Mouse (Mus musculus) testis, postnatal 14 days (tissue): ENCODE measurements around the gene Rbm38.
A peak's percentile ranks its signal among the peaks of the same experiment; 100 is the strongest.

Source experiments
- DNase-seq: peaks from one replicate; pipeline ENCODE4 v3.0.0; 2021; ENCODE audit warnings: low spot score

Gene Rbm38

DNA sequence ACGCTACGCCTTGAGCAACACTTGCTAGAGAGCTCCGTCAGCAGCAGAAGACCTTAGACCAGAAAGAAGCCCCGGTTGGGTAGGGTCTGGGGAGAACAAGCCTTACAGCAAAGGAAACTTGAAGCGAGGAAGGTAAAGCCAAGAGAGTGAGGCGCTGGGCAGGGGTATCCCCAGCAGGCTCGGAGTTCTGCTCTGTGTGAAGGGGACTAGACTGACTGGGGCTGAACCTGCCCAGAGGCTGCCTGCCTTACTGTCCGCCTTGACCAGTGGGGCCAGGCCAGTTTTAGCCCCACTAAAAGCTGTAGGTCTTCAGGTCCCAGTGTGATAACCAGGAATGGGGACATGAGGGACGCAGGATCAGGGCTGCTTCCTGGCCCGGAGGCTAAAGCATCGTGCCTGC is at the start of gene Rbm38:
TSS of gene Rbm38 (plus strand) at position 69 of the 400 bp plus-strand sequence.
- no peak for DNase-seq

DNA sequence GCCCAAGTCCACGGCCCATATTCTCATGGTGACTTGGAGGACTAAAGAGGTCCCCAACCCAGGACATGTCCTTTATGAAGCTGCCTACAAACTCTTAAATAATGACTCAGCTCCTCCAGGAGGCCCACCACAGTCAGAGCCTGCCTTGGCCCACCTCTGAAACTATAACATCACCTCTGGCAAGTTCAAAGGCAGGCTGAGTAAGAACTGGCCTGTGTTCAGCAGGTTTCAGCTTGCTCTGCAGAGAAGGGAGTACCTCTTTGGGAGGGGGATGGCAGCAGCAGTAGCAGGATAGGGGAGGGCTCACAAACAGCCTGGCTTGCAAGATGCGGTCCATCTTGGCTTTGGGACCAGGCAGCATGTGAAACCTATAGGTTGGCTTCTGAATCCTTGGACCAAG is 48.4 kb upstream of the Rbm38 start:
- DNase-seq = no peak

DNA sequence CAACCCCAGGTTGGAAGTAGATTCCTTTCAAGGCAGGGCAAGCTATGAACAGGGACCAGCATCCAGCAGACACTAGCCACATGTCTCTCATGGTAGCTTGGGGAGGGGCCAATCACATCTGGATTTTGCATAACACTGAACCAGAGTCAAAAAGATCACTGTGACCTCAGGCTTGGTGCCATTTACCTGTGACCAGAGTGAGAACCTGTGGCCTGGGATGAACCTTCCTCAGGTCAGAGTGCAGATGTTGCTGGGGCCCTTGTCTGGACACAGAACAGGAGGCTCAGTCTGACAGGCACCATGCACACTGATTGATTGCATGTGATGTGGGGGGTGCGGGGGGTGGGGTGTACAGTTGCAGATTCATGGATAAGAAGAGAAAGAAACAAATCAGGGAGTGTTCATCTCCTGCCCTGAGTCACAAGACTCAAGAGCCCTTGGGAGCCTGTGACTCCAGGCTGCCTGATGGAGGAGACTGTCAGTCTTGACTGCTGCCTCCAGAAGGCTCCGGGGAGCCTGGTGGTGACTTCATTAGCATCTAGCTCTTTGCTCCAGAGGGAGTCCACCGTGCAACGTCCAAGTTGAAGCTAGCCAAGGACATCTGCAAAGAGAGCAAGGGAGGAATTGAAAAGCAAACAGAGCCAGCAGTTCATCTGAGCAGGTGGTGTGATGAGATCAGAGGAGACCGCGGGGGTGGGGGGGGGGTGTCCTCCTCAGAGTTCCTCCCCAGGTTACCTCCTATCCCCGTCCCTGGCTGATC is 46.3 kb upstream of the Rbm38 start:
- DNase-seq = no peak

DNA sequence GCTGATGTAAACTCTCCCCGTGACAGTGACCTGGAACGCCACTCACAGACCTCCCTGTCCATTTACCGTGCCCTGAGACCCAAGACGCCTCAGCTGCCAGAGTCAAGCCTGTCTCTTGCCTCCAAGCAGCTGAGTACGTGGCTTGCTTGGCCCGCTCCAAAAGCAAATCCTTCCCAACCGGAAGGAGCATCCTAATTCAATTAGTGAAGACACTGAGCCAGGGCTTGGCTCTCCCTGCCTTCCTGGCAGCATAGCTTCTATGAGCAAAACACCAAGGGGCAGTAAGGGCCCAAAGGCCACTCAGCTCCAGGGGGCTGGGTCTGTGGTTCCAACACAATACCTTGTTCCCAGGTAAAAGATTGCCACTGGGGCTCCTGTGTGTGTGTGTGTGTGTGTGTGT is 45.6 kb upstream of the Rbm38 start:
- no peak for DNase-seq

DNA sequence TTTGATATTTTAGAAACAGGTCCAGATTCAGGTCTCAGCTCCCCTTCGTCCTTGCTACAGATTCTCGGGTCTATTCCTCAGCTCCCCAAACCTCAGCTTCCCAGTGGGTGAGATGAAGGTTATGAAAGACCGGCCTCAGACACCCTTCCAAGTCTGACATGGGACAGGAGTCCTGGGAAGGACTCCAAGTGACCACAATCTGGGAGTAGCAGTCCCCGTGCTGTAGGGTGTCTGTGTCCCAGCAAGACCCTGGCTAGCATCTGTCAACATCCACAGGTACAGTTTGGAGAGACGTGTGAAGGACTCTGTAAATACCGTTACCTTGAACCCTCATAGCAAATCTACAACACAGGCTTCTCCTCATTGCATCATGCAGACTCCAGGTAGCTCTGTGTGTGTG is 45.1 kb upstream of the Rbm38 start:
- DNase-seq = no peak

DNA sequence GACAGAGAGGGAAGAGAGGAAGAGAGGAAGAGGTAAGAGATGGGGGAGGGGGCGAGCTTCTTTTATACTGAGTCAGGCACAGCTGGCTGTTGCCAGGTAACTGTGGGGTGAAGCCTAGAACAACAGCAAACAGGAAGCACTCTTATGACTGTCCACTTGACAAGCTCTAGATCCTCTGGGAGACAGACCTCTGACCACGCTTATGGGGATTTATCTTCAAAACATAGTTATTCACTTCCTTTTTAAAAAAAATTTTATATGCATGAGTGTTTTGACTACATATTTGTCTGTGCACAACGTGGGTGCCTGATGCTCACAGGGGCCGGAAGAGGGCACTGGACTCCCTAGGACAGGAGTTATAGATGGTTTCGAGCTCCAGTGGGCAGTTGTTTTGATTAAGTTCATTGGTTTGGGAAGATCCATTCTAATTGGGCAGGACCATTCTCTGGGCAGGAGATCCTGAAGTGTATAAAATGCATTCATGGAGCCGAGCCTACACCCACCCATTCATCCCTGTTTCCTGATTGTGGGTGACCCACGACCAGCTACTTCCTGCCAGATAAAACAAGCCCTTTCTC is 43.5 kb upstream of the Rbm38 start:
- DNase-seq = no peak

DNA sequence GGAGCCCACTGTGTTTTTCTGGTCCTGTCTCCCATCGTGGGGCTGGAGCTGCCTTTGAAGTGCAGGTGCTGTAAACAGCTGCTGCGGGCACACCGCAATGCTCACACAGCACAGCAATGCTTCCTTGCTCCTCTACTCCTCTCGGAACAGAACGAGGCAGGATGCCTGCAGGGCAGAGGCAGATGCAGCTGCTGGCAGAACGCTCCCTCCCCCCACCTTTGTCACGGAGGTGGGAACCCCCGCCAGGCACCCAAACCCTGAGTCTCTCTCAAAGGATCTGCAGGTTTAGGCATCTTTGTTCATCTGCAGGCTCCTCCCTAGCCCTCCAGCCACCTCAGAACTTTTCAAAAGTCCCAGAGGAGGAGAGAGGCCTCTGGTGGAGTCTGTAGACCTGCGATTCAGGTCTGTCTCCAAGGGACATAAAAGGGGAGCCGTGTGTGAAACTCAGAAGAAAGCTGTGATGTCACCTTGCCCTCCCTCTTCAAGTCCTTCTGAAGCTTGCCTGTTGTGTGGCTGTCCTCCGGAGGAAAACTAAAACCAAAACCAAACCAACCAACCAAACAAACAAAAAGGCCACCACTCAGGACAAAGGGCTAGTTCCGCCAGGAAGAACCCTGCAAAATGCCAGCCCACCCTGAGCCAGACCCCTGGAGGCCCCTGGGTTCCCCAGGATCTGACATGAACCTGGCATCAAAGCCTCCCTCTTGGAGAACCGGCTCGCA is 42.7 kb upstream of the Rbm38 start, which contains the start of gene Spo11:
TSS of gene Spo11 (plus strand) at position 292 of the 722 bp plus-strand sequence.
- DNase-seq = peak; percentile 37

DNA sequence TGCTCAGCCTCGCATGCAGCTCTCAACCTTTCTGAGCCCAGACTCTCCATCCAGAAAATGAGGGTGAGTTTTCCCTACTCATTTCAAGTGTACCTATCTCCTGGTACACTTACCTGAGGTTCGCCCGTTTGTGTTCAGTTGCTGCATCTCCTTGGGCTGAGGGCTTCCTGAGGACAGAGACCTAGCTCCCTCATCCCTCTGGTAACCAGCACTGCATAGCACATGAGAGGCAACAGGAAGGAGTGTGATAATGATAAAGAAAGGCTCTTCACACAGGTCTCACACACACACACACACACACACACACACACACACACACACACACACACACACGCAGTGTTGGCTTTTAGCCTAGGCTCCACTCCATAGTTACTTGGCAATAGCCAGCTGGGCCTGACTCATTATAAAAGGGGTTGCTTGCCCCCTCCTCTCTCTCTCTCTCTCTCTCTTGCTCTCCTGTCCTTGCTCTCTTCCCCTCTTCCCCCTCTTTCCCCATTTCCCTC is 42.1 kb upstream of the Rbm38 start:
- DNase-seq = no peak

DNA sequence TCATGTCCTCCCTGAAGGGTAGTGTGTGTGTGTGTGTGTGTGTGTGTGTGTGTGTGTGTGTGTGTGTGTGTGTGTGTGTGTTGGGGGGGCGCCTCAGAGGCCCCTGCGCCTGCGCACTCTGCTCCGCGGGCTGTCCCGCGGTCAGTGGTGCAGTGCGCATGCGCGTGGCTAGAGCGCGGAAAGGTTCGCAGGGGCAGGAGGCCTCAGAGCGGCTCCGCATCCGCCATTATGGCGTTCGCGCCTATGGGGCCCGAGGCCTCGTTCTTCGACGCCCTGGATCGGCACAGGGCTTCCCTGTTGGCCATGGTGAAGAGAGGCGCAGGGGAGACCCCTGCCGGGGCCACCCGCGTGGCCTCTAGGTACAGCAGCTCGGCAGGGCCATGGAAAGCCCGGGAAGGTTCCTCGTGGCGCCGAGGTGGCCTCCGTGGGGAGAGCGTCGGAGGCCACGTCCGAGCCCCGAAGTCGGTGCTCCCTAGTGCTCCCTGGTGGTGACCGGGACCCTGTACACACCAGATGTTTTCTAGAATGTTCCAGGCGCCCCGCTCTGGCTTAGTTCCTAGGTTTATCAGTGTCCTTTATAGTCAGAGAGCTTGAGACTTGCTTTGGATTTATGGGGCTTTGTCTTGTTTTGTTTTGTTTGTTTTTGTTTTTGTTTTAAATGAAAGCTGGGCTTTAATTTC is 40.5 kb upstream of the Rbm38 start:
- peak; percentile 89 for DNase-seq

DNA sequence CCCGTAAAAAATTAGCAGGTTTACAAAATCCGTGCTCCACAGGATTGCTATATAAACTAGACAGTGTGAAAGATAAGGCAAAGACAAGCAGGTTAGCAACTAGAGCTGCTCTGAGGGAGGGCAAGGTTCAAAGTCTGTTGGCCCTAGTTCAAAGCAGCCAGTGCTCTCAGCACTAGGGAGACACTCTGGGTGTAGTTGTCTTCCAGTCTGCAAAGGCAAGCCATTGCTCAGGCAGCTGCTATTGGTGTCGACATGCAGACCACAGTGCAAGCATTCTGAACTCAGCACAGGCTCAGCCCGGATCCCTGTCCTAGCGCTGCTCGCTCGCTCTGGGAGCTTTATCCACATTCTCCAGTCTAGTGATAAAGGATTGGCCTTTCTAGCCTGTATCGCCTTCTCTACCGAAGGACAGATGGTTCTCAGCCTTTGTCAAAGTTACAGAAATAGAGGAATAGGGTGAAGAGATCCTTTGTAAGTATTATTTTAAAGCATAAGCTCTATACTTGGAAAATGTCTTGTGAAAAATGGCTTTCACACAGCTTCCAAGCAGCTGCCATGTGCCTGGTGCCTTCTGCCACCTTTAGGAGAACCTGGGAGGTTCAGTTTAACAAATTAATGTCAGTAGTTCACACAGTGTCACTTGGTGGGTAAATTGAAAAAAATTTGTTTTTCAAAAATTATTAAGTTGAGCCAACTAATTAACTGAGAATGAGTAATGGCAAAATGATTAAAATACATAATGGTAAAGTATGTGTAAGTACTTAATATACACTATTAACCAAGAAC is 37.3 kb upstream of the Rbm38 start:
- DNase-seq = no peak

DNA sequence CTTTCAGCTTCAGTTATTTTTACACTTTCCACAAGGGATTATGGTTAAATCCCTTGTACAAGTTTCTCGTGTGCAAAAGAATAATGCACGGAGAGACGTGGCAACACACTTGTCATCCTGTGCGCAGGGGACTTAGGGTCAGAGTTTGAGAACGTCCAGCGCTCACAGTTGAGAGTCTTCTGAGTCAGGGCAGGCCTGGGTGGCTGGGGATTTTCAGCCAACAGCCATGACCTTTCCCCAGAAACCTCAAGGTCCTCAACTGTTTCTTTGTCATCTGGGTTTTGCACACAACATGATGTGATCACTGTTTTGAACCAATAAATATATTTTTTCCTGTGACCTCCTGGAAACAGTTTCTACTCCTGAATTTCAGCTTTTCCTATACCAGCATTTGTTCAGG is 30.1 kb upstream of the Rbm38 start:
- no peak for DNase-seq

DNA sequence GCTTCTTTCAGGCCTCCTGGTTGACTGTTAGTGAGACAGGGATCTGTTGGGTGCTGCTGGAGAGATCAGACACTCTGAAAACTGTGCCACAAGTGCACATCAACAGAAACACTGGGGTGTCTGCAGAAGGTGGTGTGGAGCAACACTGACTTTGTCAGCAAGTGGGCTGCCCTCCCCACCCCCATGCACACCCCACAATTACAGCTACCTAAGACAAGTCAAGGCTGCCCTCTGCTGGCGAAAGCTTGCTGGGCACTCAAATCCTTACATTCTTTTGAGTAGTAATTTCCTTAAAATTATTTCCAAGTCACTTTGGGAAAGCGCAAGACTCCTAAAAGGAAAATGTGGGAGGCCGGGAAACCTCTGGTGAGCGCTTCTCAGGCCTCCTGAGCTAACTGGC is 24.1 kb upstream of the Rbm38 start:
- DNase-seq = no peak

DNA sequence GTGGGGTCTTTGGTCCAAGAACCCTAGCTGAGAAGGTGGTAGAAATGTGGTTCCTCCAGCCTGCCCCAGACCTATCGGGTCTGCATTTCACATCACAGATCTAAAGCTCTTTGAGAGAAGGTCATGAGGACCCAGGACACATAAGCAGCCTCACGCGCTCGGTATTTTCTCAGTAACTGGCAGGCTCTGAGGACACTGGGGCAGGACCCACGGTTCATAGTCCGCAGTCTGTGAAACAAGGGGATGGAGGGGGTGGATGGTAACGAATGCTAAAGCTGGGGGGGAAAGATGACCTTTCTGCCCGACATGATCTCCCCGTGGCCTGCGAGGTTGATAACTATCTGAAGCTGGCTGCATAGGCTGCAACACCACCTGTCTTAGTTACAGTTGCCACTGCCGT is 22.6 kb upstream of the Rbm38 start:
- DNase-seq = no peak

DNA sequence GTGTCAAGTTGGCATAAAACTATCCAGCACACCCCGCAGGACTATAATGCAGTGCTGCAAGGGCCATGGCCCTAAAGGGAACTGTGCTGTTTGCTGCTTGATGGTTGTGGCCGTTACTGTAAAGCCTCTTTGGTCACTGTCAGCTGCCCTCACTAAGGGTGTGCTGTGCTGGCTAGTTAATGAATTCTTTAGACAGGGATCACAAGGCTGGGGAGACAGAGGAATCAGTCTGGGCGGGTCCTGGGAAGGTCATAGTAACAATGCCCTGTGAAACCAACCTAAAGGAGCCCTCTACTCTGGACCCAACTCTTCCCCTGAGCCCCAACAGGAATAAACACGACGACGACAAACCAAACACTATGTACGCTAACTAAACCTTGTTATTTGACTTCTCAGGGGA is 21.8 kb upstream of the Rbm38 start:
- no peak for DNase-seq

DNA sequence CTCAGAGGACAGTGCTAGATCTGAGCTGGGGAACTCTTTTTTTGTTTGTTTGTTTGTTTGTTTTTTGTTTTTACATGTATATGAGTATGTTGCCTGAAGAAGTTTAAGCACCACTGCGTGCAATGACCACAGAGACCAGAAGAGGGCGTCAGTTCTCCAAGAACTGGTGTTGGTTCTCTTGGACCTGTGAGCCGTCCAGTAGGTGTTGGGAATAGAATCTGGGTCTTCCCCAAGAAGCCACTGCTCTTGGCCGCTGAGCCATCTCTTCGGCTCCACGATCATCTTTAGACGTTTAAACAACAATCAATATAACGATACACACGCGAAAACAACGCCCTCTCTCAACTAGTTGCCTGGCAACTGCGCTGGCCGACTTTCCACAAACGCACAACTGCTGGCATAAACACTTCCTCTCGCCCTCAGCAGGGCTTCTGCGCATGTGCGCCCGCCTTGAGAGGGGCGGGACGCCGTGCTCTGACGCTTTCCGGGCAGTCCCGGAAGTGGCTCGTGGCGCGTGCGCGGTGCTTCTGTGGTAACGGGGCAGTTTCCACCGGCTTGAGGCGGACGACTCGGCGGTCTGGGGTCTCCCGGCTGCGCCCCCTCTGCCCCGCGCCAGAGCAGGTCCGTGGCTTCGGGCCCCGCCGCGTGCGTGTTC is 20.5 kb upstream of the Rbm38 start, which contains the start of gene Rae1:
TSS of gene Rae1 (plus strand) at position 488 of the 655 bp plus-strand sequence.
- DNase-seq = peak; percentile 99

DNA sequence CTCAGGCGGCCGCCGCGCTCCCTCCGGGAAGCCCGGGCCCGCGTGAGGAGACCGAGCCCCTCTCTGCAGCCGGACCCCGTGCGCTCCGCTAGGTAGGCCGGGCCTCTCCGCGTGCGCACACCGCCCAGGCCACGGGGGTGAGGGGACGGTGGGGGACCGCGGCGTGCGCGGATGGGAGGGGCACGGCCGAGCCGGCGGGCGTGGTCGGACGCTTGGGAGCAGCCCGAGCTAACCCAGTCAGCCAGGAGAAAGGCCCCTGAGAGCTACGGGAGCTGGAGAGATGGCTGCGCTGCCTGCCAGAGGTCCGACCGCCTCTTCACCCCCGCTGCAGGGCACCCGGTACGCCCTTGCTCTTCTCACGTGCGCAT is 20.0 kb upstream of the Rbm38 start:
- DNase-seq = no peak

DNA sequence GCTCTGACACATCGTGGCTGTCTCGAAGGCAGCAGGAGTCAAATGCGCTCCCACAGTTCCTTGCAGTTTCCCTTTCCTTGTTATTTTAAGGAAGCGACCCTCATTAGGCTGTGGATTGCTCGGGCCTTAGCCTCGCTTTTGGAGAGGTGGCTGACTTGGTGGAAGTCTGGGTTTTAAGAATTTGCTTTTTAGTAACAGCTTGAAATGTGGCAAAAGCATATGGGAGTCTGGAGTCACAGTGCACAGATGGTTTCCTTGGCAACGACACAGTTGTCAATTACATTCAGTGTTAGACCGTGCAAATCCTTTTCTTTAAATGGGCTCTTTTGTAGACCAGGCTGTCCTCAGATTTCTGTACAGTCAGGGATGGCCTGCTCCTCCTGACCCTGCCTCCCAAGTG is 19.4 kb upstream of the Rbm38 start:
- no peak for DNase-seq

DNA sequence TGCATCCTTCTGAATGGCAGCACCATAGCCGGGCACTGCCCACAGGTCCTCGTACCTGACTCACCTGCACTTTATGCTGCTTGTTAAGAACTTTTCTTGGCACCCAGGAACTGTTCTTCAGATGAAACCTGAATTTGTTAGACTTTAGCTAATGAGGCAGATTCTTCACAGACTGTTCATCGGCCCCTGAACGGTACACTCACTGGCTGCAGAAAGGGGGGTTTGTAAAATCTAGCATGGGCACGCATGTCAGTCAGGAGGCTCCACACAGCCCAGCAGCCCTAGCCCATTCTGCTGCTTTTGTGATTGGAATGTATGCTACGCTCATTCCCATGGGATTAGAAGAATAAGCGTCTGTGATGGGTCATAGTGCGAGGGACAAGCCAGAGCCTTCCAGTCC is 16.6 kb upstream of the Rbm38 start:
- no peak for DNase-seq

DNA sequence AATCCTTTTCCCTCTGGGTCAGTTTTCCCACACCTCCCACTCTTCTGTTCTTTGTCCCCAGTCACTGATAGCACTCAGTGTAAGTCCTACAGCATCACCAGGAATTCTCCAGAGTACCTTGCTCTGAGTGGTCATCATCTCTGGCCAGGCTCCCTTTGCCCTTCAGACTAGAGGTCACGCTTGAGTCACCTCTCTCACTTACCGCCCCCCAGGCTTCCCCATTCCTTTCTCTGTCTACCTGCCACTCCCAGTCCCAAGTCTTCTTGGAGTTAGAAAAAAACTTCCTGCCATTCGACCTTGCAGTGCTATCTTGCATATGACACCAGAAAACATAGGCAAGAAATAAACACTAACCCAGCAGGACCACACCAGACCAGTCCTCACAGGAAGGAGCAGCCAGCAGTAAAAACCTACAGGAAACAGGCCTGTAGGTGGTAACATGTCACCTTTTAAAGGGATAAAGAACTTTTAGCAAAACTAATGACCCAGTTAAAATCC is 10.0 kb upstream of the Rbm38 start:
- no peak for DNase-seq

DNA sequence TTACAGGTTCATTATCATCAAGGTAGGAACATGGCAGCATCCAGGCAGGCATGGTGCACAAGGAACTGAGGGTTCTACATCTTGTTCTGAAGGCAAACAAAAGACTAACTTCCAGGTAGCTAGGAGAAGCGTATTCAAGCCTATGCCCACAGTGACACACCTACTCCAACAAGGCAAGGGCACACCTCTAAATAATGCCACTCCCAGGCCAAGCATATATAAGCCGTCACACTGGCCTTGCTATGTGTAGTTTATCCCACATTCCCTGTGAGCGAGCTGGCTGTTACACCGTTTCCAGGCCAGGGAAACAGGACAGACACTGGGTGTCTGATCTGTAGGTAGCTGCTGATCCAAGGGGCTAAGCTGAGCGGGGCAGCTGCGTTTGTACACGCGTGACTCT is 8.9 kb upstream of the Rbm38 start:
- no peak for DNase-seq

DNA sequence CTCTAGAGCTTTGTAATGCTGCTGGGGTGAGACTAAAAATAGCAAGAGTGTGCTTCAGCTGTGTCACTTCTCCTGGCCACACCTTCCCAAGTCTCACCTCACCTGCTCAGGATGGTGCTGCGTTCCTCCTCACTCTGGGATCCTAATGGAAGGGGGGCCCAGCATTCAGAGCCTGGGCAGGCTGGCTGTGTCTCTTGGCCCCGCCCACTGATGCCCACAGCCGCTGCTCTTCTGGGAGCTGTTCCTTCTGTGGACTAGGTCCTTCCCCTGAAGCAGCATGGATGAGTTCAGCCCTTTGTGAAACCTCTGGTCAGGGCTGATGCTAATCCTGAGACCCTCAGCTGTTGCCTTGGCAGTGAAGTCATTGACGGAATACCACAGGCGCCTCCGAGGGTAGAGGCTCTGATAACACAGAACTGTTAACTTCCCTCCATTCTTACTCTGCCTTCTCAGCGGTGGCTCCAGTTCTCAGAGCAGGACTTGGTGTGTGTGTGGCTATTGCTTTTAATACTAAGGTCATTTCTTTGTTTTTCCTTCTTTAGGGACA is 5.5 kb upstream of the Rbm38 start:
- DNase-seq = no peak
